Mouse (Mus musculus): ENCODE measurements at regions not wholly inside any gene's neighbourhood (a gene's known extent, or its start where the extent isn't known, plus 50 kb on each side); places are given as distances from the start of the nearest gene placed in this dataset.

DNA sequence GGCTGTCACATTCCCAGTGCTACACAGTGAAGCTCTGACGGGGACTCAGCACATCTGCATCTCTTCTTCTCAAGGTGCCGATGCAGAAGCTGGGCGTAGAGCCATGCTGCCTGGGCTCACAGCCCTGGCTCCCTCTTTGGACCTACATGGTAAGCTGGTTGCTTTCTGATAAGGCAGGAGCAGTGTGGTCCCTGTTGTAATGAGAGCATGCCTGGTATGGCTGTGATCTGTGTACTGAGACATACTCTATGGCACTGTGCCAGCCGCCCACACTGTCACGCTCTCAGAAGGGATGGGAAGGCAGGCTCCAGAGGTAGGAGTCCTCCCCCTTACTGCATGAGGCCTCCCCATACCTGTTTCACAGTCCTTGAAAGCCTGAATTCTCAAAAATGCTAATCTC lies 430.6 kb upstream of the Kcnab2 start:
- Histone ChIP-seq H3K4me1 (ENCODE audit: control insufficient read depth in 1 of 2, insufficient read depth in 2 of 2) (no peaks in the 10 kb centered on the region), H3K27ac (ENCODE audit: insufficient read depth, low read depth) (no peak overlapping the region), H3K27me3 (replicated peaks) (no peaks in the 10 kb centered on the region), H3K4me3 (replicated peaks in 1 of 3; ENCODE audit: low read depth in 2 of 3, low read length in 2 of 3, poor library complexity in 1 of 3) (no peak overlapping the region), H3K79me2 (replicated peaks; ENCODE audit: control insufficient read depth, extremely low read depth, insufficient read depth, poor library complexity, severe bottlenecking) (no peaks in the 10 kb centered on the region), H3K9ac (ENCODE audit: insufficient read depth, low read depth) (no peak overlapping the region), H3K9me3 (replicated peaks; ENCODE audit: low read length) (peaks cover 95% of the 10 kb centered on the region), H3K4me2 (ENCODE audit: insufficient read depth, low read depth, poor library complexity, severe bottlenecking) (no peak overlapping the region), H3K36me3 (replicated peaks in 1 of 2; ENCODE audit: control insufficient read depth in 1 of 2, insufficient read depth in 1 of 2, low read length in 1 of 2) (no peaks in the 10 kb centered on the region)
- in situ Hi-C loops (cut with MboI; ENCODE audit: low pct_ligation_motif_present, low pct_unique_long_range_greater_than_20kb, low sequenced_read_pairs) (no loop called here), dilution Hi-C loops (cut with MboI; ENCODE audit: extremely low pct_ligation_motif_present, extremely low pct_unique_long_range_greater_than_20kb, low sequenced_read_pairs) (no loop called here)
- TF ChIP-seq ELF1 (IDR thresholded peaks at IDR 0.05; ENCODE audit: low read depth, low read length) (no peak), POLR2AphosphoS2 (IDR thresholded peaks at IDR 0.05; ENCODE audit: low read depth, low read length) (no peak), CTCF (conservative IDR thresholded peaks at IDR 0.05 in 1 of 2, IDR thresholded peaks at IDR 0.05 in 1 of 2; ENCODE audit: low read depth in 2 of 2, low read length in 2 of 2) (no peak), RCOR1 (conservative IDR thresholded peaks at IDR 0.05; ENCODE audit: low read depth, low read length) (no peak), MAFK (IDR thresholded peaks at IDR 0.05; ENCODE audit: insufficient replicate concordance, low read length) (no peak), KAT2A (IDR thresholded peaks at IDR 0.05; ENCODE audit: insufficient replicate concordance, low read length) (no peak), SIN3A (IDR thresholded peaks at IDR 0.05; ENCODE audit: low read length) (no peak), SMC3 (IDR thresholded peaks at IDR 0.05; ENCODE audit: low read depth, low read length) (no peak), TCF12 (IDR thresholded peaks at IDR 0.05; ENCODE audit: low read depth, low read length) (no peak), JUND (conservative IDR thresholded peaks at IDR 0.05; ENCODE audit: low read depth, low read length) (no peak)
- DNase-seq (ENCODE audit: extremely low read depth): no peak

DNA sequence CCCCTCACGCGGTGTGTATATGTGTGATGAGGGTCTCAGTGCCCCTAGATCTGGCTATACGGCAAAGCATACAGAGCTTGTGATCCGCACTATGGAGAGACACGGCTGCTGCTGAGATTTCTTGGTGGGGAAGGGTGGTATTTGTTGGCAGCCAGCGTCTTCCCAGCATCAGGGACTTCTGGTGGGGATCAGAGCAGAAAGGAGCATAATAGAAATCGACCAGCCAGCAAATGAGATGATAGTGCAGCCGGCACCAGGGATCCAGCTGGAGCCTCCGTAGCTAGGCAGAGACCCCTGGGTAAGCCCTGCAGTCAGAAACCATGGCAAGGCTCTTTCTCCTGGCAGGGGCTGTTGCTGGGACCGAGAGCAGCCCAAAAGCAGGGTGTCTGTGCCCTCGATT lies 425.2 kb upstream of the Kcnab2 start:
- Histone ChIP-seq H3K4me3 (replicated peaks in 1 of 3; ENCODE audit: low read depth in 2 of 3, low read length in 2 of 3, poor library complexity in 1 of 3) (no peak overlapping the region), H3K79me2 (replicated peaks; ENCODE audit: control insufficient read depth, extremely low read depth, insufficient read depth, poor library complexity, severe bottlenecking) (no peaks in the 10 kb centered on the region), H3K4me2 (ENCODE audit: insufficient read depth, low read depth, poor library complexity, severe bottlenecking) (no peak overlapping the region), H3K9me3 (replicated peaks; ENCODE audit: low read length) (peaks cover 94% of the 10 kb centered on the region), H3K36me3 (replicated peaks in 1 of 2; ENCODE audit: control insufficient read depth in 1 of 2, insufficient read depth in 1 of 2, low read length in 1 of 2) (no peaks in the 10 kb centered on the region), H3K27ac (ENCODE audit: insufficient read depth, low read depth) (no peak overlapping the region), H3K4me1 (ENCODE audit: control insufficient read depth in 1 of 2, insufficient read depth in 2 of 2) (no peaks in the 10 kb centered on the region), H3K9ac (ENCODE audit: insufficient read depth, low read depth) (no peak overlapping the region), H3K27me3 (replicated peaks) (no peaks in the 10 kb centered on the region)
- dilution Hi-C loops (cut with MboI; ENCODE audit: extremely low pct_ligation_motif_present, extremely low pct_unique_long_range_greater_than_20kb, low sequenced_read_pairs): no loop called here
- in situ Hi-C loops (cut with MboI; ENCODE audit: low pct_ligation_motif_present, low pct_unique_long_range_greater_than_20kb, low sequenced_read_pairs): no loop called here
- DNase-seq (ENCODE audit: extremely low read depth): no peak
- TF ChIP-seq PAX5 (IDR thresholded peaks at IDR 0.05; ENCODE audit: low read length) (no peak), POLR2A (IDR thresholded peaks at IDR 0.05; ENCODE audit: low read depth, low read length) (no peak), SMC3 (IDR thresholded peaks at IDR 0.05; ENCODE audit: low read depth, low read length) (no peak), MYC (IDR thresholded peaks at IDR 0.05; ENCODE audit: low read depth, low read length) (no peak), ZKSCAN1 (IDR thresholded peaks at IDR 0.05; ENCODE audit: borderline replicate concordance, low read depth, low read length) (no peak), KAT2A (IDR thresholded peaks at IDR 0.05; ENCODE audit: insufficient replicate concordance, low read length) (no peak), CHD2 (IDR thresholded peaks at IDR 0.05; ENCODE audit: low read length) (no peak), JUND (conservative IDR thresholded peaks at IDR 0.05; ENCODE audit: low read depth, low read length) (no peak)

DNA sequence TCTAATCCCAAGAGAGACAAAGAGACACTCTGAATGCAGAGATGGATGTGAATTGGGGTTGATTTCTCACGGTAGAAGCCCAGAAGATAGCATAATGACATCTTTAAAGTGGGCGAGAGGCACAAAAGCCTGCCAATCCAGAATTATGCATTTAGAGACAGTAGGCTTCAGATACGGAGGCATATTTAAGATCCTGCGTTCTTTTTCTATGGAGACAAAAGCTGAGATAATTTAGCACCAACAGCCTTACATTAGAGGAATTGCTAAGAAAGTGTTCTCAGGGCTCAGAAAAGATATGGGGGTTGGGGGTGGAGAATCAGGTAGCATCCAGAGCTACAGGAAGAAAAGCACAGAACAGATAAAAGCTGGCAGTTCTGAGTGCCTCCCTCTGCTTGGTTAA lies 422.4 kb upstream of the Kcnab2 start:
- Histone ChIP-seq H3K4me3 (replicated peaks in 1 of 3; ENCODE audit: low read depth in 2 of 3, low read length in 2 of 3, poor library complexity in 1 of 3) (no peak overlapping the region), H3K9me3 (replicated peaks; ENCODE audit: low read length) (peaks cover 96% of the 10 kb centered on the region), H3K9ac (ENCODE audit: insufficient read depth, low read depth) (no peak overlapping the region), H3K36me3 (replicated peaks in 1 of 2; ENCODE audit: control insufficient read depth in 1 of 2, insufficient read depth in 1 of 2, low read length in 1 of 2) (no peaks in the 10 kb centered on the region), H3K27me3 (replicated peaks) (no peaks in the 10 kb centered on the region), H3K27ac (ENCODE audit: insufficient read depth, low read depth) (no peak overlapping the region), H3K4me1 (ENCODE audit: control insufficient read depth in 1 of 2, insufficient read depth in 2 of 2) (no peaks in the 10 kb centered on the region), H3K4me2 (ENCODE audit: insufficient read depth, low read depth, poor library complexity, severe bottlenecking) (no peak overlapping the region), H3K79me2 (replicated peaks; ENCODE audit: control insufficient read depth, extremely low read depth, insufficient read depth, poor library complexity, severe bottlenecking) (no peaks in the 10 kb centered on the region)
- no peak for DNase-seq (ENCODE audit: extremely low read depth)
- in situ Hi-C loops (cut with MboI; ENCODE audit: low pct_ligation_motif_present, low pct_unique_long_range_greater_than_20kb, low sequenced_read_pairs) (no loop called here), dilution Hi-C loops (cut with MboI; ENCODE audit: extremely low pct_ligation_motif_present, extremely low pct_unique_long_range_greater_than_20kb, low sequenced_read_pairs) (no loop called here)
- TF ChIP-seq POLR2AphosphoS2 (IDR thresholded peaks at IDR 0.05; ENCODE audit: low read depth, low read length) (no peak), CTCF (conservative IDR thresholded peaks at IDR 0.05 in 1 of 2, IDR thresholded peaks at IDR 0.05 in 1 of 2; ENCODE audit: low read depth in 2 of 2, low read length in 2 of 2) (no peak), ZMIZ1 (IDR thresholded peaks at IDR 0.05; ENCODE audit: low read depth, low read length) (no peak)
